Mouse (Mus musculus) testis, postnatal 14 days (tissue): ENCODE measurements at regions not wholly inside any gene's neighbourhood (a gene's known extent, or its start where the extent isn't known, plus 50 kb on each side); places are given as distances from the start of the nearest gene placed in this dataset.

Experiments
- DNase-seq: peaks from one replicate; pipeline ENCODE4 v3.0.0; 2021; ENCODE audit warnings: low spot score

GRCm38 (mm10) chr6:133904501-133904900, 50.9 kb upstream of the Kap start:
- DNase-seq = no peak

- DNase-seq = no peak
These were observed 81.1 kb upstream of the Kap start for GRCm38 (mm10) chr6:133934667-133935066.

GRCm38 (mm10) chr6:133935671-133936070, 82.1 kb upstream of the Kap start:
- DNase-seq = no peak

DNA sequence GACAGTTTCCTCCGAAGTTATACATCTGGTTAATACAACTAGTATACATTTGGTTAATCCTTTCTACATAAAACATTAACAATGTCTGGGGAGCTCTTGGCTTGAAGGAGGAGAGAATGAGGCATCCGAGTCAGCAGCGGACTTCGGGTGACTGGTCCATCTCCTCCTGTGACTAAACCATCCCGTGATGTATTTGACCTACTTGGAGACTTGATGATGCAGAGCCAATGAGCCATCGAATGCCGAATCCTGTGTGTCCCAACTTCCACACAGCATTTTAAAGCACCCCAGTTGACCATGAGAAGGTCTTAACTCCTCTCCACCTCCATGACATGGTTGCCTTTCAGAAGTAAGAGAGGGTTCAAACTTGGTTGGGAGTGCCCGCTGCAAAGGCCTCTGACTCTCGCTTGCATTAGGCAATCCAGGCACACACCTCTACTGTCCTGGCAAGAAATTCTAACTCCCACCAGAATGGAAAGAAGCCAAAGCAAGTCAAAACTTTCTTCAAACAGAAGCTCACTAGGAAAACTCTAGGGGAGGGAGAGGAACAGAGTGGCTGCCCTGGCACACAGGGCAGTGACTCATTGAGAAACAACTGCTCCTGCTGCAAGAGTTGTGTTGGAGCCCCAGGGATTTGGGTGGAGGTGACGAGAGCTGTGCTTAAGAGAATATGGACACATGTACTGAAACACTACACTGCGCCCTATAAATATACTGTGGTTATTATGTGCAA, 75.4 kb upstream of the Etv6 start:
- DNase-seq = no peak

DNA sequence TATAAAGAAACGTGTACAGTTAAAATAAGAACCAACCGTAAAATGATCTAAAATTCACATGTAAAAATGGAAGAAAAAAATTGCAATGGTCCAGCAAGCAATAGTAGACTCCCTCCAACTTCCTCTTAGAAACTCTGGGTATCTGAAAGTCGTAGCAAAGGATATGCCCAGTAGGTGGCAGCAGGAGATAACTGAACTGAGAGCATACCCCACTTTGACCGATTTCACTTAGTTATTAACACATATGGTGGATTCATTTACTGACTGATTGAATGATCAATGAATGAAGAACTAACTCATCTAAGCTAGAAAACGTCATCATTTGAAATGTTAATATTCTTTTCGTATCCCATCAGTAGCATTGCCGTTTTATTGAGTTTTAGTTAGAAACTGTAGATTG, 74.8 kb upstream of the Etv6 start:
- peak; percentile 18 for DNase-seq

GRCm38 (mm10) chr6:133962641-133963040, 72.9 kb upstream of the Etv6 start:
- no peak for DNase-seq

GRCm38 (mm10) chr6:133963264-133963663, 72.2 kb upstream of the Etv6 start:
- DNase-seq = no peak

GRCm38 (mm10) chr6:133967286-133967685, 68.2 kb upstream of the Etv6 start:
- no peak for DNase-seq

GRCm38 (mm10) chr6:133972054-133972705, 63.3 kb upstream of the Etv6 start:
- no peak for DNase-seq

DNA sequence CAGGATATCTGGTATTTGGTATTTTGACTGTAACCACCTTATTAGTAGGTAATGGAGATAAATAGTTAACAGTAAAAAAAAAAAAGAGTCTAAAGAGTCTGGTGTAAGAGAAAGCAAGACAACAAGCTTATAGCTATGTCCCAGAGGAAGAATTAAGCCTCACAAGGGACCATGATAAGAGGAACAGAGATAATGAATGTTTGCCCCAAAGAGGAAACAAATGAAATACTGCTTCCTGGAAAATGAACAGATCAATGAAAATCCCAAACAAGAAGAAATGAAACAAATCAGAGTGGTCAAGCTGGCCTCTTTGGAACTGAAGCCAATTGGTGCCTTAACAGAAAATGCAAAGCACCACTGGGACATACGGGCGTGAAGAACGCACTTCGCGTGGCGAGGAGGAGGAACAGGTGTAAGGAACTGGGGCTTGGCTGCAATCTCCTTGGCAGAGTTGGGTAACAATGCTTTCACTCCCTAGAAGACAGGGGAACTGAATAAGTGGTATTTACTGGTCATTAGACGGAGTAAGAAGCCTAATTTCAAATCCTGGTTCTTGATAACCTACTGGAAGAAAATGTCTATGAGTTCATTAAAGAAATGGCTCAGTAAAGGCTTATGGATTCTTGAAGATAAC, 62.2 kb upstream of the Etv6 start:
- no peak for DNase-seq

DNA sequence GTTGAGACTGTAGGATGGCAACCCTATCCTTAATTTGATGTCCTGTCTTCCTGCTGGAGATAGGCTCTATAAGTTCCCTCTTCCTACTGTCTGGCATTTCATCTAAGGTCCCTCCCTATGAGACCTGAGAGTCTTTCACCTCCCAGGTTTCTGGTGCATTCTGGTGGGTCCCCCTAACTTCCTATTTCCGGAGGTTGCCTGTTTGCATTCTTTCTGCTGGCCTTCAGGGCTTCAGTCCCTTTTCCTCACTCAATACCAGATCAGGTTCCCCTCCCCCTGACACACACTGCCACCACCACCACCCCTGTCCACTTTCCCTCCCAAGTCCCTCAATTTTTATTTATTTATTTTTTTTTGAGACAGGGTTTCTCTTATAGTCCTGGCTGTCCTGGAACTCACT, 59.5 kb upstream of the Etv6 start:
- no peak for DNase-seq

- DNase-seq = no peak
These were observed 58.6 kb upstream of the Etv6 start for GRCm38 (mm10) chr6:133976854-133977253.

DNA sequence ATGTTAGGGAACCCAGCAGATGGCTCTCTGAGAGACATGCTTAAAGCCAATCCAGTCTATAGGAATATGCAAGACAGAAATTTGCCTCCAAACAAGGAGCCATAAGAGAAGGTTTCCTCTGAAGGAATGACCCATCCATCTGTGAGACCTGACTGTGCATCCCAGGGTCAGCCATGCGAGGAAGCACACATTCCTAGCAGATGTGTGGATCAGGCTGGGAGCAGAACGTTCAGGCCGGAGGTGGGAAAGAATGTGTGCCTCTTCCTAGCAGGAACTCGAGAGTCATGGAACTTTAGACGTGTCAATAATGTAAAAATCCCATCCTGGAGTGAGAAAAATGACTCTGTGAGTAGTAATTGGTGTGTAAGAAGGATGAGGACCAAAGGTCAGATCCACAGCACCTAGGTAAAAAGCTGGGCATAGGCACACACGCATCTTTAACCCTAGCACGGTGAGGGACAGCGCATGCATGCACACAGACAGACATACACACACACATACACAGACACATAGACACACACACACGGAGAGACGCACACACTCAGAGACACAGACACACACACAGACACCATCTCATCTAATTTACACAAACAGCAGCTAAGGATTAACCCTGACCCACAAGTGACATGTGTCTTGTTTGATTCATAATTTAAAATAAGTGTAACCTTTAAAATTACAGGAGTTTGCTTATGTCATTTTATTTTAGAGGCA, 51.5 kb upstream of the Etv6 start:
- DNase-seq = no peak

- no peak for DNase-seq
These were observed 50.7 kb upstream of the Etv6 start for GRCm38 (mm10) chr6:133984666-133985355.
